Mouse (Mus musculus) naive thymus-derived CD4-positive, alpha-beta T cell, adult 2 months (primary cell): ENCODE results near the gene Ndufaf4.
"Not testable (repeated sequence)": the region's sequence is repeated elsewhere in the genome, so short reads cannot be mapped to it uniquely, and the experiment has no call there.

Source experiments
- DNase-seq: peaks from one replicate; pipeline ENCODE4 v3.0.0-alpha.2; 2011; ENCODE audit warnings: low read depth

The Ndufaf4 gene

DNA sequence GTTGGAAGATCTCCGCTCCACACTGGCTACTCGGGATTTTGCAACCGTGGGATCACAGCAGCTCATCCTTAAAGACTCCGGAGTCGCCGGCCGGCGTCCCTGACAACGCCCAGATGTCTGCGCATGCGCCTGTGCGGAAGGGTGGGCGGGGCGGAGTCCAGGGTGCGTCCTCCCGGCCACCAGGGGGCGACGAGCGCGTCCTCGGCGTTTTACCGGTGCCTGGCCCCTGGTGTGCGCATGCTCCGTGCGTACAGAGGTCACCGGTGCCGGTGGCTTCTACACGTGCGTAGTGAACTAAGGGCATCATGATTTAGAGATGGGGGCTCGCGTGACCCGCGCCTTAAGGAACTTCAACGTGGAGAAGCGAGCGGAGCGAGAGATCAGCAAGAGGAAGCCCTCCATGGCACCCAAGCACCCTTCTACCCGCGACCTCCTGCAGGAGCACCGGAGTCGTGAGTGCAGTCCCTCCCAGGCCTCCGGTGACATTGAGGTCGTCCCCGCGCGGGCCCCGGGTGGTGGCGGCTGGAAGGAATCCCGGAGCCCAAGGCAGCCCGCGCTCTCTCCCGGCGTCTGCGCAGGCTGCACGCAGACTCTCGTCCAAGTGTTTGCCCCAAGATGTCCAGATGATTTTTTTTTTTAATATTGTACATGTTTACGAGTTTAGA, at the start of gene Ndufaf4:
Gene Ndufaf4 (plus strand): TSS at position 233 of the 665 bp plus-strand sequence.
- DNase-seq = peak; percentile 96

DNA sequence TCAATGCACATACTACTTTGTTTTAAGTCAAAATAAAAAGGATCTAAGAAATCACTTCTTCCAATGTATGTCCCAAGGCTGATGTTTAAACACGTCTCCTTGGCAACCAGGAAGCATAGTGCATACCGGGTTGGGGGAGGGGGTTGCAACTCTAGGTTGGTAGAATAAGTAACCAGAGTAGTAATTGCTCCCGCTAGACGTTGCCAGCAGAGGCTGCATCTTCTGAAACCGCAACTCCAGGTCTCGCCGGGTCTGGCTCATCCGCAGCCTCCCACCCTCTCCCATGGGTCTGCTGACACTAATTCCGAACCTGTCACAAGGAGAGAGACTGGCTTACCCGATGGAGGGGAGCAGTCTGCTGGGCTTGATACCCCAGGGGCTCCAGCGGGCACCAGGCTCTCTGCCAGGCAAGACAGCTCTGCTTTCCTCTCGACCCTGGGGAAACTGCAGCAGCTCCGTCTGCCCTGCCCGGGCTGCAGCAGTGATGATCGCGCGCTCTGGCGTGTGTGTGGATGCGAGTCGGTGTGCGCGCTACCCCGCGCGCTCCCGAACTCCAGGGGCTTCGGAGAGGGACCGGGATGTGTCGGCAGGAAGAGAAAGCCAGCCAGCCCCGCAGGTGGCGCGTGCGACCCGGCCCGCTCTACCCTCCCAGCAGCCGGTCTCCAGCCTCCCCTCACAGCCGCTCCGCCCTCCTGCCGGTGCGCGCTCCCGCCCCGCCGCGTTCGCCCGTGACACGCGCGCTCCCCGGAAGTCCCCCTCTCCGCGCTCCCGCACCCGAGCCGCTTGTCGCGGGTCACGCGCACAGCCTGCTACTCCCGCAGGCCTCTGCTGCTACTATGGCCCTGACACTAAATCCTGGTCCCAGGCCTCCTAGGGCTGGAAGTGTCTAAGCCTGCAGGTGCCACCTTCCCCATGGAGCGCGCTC, 47.2 kb upstream of the Ndufaf4 start, which contains the start of gene Klhl32:
Gene Klhl32 (minus strand): TSS at position 724 of the 925 bp plus-strand sequence.
- DNase-seq = peak; percentile 1

DNA sequence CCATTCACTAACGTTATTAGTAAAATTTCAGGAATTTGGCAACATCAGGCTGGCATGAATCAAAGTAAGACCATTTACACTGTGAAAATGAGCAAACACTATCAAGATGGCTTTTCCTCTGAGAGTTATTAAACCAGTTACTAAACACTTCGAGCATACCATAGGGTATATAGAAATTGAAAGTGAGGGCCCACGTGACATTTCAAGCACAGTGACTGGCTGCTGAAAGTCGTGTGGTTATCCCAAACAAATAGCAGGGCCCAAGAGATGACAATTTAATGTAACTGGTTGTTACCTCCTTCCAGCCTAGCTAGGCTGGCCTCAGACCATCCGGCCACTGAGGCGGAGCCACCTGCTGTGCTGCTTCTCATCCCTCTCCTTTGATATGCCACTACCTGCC, 32.2 kb upstream of the Ndufaf4 start:
- DNase-seq = no peak

DNA sequence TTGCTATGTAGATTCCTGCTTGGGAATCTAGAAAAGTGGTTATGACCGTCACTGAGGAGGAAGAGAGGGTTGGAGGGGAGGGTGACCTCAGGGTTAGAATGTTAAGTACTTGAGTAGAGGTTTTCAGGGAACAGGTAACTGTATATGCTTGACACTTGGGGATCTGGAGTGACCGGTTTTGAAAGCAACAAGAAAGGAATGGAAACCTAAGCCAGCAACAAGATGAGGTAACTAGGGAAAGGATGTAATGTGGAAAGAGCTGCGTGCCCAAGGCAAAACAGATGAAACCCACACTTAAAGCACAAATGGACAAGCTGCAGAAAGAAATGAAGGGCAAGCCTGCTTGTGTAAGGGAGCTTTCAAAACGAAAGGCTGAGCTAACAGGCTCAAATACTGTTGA, 28.7 kb upstream of the Ndufaf4 start:
- no peak for DNase-seq

DNA sequence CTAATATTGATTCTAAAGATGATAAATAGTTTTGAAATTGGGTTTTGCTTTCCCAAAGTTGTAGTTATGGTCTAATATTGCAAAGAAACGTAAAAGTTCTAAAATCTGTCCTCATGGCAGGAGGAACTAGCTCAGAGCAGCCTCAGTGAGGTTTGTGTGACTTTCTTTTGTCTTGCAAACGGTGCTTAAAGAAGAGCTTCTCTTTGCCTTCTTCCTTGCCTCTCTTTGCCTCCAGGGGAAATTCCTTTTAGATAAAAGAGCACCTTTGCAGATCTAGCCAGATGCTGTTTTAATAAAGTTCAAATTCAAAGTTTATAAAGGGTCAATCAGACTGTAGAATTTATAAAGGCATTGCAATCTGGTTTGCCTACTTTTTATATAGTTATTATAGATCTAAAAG, 8.5 kb upstream of the Ndufaf4 start:
- DNase-seq = not testable (repeated sequence)

DNA sequence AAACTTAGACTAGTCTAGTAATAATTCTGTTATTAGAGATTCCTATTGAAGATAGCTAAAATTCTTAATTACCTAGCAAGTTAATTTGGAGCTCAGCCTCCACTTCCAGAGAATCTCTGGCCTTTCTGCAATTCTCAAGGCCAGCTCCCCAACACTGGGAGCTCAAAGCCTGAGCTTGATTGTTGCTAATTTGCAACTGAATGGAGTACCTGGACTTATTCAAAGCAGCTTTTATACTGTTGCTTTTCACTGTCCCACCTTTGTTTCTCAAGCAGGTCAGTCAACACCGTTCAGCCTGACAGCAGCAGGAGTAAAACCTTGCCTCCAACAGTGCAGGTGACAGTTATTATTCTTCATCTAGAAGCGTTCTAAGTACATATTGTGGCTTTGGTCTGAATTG, 5.6 kb upstream of the Ndufaf4 start:
- DNase-seq = not testable (repeated sequence)

DNA sequence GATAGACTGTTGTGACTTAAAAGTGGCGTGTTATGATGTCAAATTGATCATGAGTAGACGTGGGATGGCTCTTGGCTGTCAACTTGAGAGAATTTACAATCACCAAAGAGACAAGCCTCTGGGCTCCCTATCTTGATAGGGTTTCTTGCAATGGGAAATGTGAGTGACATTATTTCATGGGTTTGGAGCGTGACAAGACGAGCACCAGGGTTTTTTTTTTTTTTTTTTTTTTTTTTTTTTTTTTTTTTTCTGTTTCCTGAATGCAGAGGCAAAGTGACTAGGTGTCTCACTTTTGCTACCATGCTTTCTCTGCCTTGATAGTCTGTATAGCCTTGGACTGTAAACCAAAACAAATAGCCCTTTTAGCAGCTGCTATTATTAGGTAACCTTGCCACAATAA, 3.3 kb upstream of the Ndufaf4 start:
- no peak for DNase-seq

DNA sequence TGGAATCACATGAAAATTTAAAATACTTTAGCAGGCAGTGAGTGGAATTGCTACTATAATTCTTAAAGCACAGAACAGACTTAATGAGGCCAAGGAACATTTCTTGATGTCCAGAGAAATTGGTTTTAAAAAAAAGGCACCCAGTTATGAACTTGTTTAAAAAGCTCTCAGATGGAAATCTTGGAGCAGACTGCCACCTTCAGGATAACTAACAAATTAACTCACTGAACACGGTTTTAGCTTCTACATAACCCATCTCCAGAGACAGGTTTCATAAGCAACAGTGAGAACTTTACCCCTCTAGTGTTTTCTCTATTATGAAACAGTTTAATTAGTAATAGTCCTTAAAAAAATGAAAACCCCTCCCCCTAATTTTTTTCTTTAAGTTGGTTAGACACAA, 1.1 kb upstream of the Ndufaf4 start:
- DNase-seq = peak; percentile 59

DNA sequence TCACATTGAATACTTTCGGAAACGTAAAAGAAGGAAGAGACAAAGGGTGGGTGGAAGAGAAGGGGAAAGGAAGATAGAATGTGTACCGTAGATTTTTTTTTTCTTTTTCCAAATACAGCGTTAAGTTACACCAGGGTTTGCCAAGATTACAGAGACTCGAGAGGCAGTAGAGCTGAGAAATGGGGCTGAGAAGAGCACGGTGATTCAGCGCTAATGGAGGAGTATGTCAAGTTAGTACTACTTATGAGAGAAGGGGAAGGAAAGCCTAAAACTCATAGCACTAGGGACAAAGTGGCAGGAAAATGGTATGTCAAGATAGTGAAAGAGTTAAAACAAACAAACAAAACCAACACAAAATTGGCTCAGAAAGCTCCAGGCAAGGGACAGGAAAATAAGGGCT, 532 bp upstream of the Ndufaf4 start:
- no peak for DNase-seq

DNA sequence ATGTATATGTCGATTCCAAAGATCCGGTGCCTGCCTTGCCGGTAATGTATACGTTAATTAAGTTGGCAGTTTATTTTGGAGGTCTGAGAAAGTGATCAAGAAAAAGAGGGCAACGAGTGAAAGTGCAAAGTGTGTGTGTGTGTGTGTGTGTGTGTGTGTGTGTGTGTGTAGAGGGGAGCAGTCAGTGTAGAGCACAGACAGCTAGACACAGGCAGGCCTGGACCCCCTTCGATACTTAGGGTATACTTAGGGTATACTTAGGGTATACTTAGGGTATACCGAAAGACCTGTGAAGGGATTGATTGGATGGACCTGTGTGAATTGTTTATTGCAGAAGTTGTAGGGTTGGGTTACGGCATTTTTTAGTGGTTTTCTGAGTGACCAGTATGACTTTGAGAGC, 753 bp downstream of the Ndufaf4 start:
- peak; percentile 34 for DNase-seq

DNA sequence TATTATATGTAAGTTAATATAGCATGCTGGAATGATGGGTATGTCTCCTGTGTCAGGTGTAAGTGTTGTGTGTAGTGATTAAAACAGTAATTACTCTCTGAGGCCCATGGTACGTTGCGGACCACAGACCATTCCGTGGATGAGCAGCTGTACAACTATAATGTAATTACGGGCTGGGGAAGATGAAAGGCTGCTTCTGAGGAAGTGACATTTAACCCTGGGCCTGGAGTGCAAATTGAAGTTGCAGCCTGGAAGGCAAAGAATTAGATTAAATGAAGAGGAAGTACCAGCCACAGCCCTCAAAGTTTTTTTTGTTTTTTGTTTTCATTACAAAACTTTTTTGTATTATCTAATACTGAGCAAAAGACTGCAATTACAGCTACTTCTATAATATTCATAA, 1.3 kb downstream of the Ndufaf4 start:
- peak; percentile 25 for DNase-seq

DNA sequence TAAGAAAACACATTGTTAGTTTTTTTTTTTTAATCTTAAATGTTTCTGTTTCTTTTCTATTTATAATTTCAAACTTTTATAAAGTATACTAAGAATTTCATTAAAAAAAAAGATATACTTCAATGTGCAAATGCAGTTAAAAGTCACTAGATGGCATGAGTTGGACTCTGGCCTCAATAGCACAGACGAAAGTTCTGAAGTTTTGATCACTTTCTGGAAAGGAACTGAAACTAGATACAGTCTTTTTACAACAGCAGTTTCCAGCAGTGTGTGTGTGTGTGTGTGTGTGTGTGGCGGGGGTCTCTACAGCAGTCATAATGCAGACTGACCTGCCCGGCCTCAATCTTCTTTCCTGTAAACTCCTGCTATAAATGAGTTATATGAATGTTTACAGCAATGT, 9.9 kb downstream of the Ndufaf4 start:
- DNase-seq = no peak

DNA sequence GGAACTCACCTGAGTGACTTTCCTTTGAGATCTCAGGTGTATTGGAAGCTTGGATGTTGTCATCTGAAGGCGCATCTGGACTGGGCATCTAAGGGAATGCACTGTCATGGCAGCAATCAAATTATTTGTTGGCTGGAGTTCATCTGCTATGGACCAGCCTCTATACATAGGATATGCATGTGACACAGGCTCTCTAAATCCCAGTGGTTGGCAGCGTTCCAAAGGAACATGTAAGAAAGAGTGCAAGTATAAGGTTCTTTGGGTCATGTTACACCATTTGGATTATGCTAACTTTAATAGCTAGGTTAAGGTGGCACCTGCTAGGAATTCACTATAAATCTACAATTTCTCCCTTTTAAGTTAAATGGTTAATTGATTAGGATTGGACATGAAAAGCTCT, 17.7 kb downstream of the Ndufaf4 start:
- no peak for DNase-seq

DNA sequence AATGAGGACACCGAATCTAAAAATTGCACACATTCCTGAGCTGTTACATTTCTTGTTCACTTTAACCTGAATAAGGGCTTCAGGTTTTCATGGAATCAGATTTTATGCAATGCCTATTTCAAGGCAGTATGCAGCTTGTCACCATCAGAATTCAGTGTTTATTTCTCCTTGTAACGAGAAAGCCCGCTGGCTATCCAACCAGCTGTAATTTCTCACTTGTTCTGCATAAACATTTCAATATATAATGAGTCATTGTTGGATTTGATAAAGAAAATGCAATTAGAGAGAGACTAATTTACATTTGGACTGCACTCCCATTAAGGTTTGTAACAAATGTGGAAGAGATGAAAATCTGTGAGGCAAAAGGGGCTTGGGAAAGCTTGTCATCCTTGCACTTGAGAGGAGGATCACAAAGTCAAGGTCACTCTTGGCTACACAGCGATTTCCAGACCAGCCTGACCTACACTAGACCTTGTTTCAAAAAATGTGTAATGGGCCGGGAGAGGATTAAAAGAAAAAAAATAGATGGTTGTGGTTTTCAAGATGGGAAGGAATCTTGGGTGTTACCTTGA, 22.2 kb downstream of the Ndufaf4 start:
- DNase-seq = no peak

DNA sequence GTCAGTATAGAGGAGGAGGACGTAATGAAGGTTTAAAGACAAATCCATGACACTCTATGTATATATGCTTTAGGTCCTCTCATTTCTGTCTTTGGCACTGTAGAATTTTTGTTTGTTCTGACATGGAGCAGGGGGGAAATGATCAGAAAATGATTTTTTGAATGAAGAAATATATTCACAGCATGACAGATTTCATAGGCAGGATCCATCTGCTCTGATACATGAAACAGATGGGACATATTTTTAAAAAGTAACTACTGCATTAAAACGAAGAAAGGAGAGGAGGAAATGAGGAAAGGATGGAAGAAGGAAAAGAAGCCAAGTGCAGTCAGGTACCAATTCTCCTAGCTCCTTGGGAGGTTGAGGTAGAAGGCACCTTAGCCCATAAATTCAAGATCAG, 26.8 kb downstream of the Ndufaf4 start:
- DNase-seq = no peak

DNA sequence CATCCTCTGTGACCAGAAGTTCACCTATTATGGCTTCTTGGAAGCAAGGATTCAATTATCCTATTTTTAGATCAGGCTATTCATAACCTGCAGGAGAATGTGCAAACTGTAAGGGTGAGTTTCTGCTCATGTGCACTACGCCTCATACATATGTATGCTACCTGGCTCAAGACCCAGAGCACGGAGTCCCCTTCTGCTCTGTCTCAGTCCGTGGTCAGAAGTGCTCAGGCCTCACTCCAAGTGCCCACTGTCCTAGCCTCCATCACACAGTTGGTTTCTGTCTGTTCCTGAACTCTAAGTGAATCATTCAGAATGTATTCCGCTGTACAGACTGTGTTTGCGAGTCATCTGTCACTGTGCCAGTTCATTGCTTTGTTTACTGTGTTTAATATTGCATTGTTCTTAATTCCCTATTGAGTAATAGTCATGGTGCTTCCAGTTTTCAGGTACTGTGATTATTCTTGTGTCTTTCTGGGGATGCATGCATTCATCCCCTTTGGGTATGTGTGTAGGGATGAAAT, 30.4 kb downstream of the Ndufaf4 start:
- no peak for DNase-seq

DNA sequence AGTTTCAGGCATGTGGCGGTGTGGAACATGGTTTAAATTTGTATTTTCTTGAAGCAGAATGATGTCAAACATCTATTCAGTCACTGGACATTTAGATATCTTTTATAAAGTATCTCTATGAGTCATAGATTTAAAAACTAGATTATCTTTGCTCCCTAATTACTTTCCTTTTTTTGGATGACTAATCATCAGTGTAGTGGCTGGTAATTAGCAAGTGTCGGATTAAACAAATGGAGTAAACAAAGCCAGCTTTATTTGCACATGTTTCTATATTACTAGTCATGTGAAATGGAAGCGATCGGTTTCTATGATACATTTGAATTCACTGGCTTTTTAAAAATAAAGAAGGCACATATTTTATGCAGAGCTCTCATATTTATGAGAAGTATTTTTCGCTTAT, 31.0 kb downstream of the Ndufaf4 start:
- no peak for DNase-seq

DNA sequence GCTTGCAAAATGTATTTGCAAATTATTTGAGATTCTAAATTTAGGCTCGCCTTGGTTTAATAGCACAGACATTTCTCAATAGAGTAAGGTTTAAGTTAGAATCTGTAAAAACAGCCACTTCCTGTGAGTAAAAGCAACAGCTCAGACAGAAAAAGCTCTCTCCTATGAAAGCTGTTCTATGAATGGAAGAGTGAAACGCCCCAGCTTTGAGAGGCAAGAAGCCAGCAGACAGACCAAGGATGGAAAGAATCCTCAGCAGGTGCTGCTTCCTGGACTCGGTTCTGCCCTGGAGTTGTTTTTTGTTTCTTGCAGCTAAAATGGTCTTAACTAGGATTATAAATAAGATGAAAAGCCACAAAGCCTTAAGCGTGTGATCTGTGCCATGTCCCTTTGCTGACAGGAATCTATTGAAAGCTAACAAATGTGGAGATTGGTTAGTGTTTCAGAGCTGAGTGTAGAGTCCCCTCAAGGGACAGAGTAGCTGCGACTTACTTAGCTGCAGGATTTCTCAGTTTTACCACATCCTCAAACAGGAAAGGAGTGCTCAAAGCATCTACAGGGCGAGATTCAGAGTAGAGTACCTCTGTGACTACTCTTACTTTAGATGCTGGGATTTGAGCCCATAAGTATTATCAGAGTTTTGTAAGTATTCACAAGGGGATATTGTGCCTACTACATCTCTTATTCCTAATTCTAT, 45.0 kb downstream of the Ndufaf4 start:
- DNase-seq = no peak
